Mouse (Mus musculus): ENCODE data around the gene Hoxc4. TPM values are rescaled to one million over a fixed set of nuclear protein-coding genes. Genes with fewer than 3 reads are reported as not detected.

The Hoxc4 gene
- total RNA-seq, 2 experiments from 2014 or later = 5.3 to 6.3 TPM

DNA sequence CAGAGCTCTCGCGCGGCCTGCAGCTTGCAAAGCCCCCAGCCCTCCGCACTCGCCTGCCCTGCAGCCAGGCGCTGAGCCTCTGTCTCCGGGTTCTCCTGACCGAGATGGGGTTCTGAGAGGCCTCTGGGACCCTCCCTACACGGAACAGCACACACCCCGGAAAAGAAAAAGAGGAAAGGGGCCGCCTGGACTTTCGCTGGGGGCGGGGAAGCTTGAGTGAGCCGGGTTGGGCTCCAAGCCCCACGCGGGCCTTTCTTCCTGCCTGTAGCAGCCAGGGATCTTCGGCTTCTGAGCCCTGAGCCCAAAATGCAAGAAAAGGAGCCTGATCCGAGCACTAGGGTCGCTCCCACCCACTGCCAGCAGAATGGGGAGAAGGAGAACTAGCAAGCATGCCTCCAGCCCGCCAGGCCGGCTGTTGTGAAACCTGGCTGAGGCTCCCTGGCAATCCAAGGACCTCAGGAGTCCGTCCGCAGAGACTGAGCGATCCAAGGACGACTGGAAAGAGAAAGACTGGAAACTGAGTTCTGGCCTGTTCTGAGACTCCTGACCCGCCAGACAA is 6.7 kb upstream of the Hoxc4 start:
- DNase-seq = peak; percentile 35

DNA sequence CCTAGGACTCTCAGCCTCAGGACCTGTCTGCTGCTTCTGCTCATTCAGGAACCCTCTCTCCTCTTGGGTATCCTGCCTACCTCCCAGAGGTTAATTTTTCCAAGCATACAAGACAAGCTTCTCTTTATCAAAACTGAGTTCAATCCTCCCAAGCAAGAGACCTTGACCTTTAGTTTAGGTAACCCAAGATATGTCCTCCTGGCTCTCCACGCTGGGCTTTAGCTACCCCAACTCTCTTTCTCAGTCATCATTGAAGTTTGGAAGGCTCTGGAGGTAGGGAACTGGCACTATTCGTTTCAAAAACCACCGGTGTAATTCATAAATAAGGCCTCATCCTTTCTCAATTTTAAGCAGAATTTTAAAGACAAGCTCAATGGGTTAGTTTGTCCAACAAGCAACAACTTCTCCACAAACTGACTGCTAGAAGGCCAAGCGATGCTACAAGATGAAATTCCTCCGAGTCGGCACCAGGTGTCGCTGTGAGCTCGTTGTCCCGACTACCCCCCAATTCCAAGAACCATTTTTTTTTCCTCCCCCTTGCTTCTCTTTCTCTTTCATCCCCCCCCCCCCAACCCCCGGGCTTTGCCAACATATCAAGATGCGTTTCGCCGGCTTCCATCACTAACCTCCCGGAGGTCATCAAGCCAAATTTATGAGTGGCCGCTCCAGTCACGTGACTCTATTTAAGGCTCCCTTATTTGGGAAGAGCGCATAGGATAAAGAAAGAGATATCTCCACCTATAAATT is 5.3 kb upstream of the Hoxc4 start:
- peak; percentile 65 for DNase-seq

DNA sequence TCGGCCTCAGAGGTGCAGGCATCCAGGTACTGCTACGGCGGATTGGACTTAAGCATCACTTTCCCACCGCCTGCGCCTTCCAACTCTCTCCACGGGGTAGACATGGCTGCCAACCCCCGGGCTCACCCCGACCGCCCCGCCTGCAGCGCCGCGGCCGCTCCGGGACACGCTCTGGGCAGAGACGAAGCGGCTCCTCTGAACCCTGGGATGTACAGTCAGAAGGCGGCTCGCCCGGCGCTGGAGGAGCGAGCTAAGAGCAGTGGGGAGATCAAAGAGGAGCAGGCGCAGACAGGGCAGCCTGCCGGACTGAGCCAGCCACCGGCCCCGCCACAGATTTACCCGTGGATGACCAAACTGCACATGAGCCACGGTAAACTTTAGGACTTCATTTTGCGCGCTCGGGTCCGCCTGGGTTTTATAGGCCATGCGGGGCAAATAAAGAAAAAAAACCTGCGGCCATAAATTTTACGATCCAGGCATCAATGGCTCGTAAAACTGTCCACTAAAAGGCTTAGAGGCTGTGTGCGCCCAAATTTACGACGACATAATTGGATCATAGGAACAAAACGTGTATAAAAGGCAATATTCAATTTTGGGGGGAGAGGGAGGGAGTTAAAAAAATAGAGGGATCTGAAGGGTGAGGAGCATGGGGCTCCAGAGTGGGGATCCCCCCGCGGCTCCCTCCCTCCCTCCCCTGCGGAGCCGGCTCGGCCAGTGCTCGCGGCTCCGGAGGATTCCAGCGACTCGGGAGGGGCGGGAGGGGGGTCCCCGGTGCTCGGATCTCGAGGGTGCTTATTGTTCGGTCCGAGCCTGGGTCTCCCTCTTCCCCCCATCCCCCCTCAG is 4.3 kb upstream of the Hoxc4 start:
- DNase-seq = peak; percentile 65

DNA sequence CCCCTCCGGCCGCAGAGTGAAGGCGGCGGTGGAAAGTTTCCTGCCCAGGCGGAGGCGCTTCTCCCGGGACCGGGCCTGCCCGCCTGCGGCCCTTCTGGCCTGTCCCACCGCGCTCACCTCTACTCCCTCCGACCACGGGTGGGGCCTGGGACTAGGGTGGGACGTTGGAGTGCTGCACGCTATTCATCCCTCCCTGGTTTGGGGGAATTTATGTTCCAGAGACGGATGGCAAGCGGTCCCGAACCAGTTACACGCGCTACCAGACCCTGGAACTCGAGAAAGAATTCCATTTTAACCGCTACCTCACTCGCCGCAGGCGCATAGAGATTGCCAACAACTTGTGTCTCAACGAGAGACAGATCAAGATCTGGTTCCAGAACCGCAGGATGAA is 3.7 kb upstream of the Hoxc4 start:
- DNase-seq = no peak

DNA sequence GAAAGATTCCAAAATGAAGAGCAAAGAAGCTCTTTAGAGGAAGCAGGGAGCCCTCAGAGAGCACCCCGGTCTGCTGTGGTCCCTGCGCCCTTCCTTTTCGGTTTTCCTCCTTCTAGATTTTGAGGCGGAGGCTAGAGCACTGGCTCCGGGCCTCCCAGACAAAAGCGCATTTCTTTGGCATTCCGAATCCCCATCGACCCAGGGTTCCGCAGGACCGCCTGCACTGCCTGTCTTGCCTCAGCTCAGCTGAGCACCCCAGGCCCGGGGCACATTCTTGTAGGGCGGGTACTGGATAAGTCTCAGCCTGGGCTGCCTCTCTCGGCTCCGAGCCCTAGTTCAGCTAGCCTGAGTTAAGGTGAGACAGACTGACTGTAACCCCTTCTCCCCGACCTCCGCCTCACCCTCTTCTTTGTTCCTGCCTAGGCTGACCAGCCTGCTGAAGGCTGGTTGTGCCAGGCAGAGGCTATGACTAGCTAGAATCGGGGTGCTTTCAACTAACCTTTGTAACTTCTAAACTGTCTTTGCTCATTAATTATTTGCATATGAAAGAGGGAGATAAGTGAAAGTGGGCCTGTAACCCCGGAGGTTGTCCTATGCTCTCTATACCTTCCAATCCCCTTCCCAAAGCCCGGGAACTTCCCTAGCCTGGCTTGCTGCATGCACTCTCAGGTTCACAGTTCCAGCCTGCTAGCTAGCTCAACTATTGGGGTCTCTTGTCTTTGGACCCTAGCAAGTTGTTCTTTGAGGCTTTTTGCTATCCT is 3.1 kb upstream of the Hoxc4 start:
- DNase-seq = no peak

DNA sequence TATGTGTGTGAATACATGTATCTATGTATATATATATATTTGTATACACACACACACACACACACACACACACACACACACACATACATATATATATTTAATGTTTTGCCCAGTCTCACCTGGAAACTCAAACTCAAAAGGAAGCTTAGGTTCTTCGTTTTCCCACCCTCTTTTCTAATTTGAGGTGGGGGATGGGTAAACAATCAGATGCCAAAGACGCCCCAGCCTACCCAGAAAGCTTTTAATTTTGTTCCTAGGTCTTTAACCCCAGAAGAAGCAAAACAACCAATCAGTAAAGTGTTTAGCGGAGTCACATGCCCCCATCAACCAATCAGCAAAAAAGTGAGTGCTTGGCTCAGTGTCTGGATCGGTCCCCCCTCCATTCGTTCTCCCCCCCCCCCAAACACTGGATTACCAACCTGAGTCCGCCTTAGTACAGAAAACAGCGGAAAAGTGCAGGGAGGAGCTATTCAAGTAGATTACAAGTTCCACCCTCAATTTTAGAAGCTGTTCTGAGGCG is 2.2 kb downstream of the Hoxc4 start:
- no peak for DNase-seq

DNA sequence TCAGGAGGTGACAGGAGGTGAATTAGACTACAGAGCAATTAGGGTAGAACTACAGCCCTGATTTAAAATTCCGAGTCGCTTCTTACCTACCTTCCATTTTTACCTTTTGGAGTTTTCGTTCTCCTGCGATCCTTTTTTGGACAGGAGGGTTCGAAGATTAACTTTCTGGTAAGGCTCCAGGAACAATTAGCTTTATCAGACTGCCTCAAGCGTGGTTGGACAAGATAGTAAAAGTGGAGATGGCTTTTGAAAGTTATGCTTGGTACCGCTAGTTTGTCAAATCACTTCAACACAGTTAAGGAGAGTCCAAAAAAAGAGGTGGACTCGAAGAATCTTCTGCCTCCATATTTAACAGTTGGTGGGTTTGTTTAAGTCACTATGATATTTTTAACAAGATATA is 2.8 kb downstream of the Hoxc4 start:
- DNase-seq = no peak

DNA sequence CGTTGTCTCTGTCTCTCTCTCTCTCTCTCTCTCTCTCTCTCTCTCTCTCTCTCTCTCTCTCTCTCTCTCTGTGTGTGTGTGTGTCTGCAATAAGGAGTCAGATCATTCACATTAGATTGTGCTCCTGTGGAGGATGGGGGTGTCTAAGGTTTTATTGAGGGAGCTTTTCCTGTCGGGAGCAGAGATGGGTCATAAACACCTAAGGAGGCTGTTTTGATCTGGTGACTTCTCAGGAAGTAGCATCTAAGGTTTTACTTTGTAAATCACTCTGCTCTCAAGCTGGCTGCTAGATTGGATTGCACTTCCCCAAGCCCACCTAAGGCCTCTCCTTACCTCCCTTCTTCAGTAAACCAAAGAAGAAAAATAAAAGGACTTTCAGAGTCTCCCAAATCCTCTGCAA is 5.4 kb downstream of the Hoxc4 start:
- DNase-seq = no peak

DNA sequence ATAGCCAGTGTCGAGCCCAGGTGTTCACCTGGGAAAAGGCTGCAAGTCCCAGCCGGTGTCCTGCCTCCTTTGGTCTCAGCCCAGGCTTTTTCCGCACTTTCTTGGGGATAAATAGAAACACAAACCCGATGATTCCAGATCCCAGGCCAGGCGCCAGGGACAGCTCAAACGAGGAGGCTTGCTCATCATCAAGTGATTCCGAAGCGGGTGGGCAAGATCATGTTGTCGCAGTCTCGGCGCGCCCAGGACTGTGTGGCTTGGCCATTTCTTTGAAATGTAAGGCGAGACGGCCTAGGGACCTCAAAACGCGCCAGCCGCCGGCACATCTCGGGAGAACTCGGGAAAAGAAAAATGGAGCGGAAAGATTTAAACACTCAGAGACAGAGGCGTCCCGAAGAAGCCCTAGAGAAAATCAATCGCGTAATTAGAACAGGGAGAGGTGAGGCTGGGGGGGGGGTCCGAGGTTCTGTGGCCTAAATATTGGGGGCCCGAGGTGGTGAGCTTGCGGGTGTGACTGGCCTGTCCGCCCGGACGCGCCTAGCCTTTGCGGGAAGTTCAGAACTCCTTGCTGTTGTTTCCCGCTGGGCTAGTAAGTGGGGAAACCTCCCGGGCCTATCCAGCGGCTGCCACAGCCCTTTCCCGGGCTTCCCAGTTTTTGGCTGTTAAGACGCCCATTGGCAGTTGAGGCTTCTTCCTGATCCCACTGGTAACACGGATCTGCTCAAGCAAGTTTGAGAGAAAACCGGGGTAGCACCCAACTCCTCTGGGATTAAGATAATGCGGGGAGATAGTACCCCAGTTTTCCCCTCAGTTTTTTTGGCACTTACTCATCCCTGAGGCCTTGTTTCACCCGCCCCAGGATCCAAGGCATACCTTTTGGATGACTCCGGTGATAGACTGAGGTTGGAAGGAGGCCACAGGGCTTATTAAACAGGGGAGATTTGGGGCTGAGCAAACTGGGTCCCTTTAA is 8.8 kb downstream of the Hoxc4 start:
- DNase-seq = peak; percentile 56

DNA sequence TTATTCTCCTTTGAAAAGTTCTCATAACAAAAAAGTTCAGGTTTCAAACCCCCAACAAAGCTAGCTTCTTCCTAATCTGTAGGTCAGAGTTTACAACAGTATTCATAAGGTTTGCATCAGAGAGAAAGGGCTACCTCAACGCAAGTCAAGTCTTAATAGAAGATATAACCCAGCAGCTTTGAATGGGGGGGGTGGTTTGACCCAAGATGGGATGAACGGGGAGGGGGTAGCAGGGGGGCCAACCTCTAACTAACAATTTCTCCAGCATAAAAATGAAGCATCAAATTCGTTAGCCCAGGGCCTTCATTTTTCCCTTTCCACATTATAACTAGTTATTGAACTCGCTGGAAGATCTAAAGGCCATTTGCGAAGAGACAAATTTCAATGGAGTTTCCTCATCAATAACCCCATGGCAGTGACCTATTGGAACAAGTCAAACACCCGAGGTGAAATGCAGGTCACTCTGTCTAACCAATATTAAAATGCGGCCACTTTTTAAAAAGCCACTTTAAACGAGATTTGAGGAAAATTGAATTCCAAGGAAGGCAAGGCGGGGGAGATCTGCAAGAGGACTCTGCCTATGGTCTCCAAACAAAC is 10.3 kb downstream of the Hoxc4 start:
- no peak for DNase-seq

DNA sequence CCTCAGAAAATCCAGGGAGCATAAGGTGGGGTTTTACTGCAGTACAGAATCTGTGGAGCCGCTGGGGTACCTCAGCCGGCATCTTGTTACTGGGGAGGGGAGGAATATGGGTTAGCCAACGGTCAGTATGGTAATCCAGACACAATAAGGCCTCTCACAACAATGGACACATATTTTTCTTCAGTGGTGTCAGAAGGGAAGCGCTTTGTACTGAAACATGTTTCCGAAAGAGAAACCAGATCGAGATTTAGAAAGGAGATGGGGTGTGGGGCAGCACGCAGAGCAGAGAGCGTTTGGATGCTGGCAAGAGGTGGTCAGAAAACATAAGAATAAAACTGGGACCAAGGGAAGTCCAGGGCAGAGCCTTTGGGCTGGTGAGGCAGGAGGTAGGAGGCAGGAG is 11.4 kb downstream of the Hoxc4 start:
- no peak for DNase-seq

DNA sequence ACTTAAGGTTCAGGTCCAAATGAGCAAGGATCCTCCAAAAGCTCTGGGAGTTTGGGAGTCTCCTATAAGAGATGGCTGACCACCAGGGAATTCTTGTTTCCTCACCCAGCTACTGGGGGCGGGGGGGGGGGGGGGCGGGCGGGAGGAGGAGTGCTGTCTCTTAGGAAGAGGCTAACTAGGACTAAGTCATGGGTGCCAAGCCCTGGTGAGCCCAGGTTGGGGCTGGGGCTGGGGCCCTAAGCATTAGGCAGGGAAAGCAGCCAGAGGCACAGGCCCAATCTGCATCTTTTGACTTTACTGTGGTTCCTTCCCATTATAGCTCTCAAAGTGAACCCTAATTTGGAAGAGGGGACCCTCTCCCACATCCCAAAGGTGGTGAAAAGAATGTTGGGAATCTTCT is 13.4 kb downstream of the Hoxc4 start:
- DNase-seq = no peak

DNA sequence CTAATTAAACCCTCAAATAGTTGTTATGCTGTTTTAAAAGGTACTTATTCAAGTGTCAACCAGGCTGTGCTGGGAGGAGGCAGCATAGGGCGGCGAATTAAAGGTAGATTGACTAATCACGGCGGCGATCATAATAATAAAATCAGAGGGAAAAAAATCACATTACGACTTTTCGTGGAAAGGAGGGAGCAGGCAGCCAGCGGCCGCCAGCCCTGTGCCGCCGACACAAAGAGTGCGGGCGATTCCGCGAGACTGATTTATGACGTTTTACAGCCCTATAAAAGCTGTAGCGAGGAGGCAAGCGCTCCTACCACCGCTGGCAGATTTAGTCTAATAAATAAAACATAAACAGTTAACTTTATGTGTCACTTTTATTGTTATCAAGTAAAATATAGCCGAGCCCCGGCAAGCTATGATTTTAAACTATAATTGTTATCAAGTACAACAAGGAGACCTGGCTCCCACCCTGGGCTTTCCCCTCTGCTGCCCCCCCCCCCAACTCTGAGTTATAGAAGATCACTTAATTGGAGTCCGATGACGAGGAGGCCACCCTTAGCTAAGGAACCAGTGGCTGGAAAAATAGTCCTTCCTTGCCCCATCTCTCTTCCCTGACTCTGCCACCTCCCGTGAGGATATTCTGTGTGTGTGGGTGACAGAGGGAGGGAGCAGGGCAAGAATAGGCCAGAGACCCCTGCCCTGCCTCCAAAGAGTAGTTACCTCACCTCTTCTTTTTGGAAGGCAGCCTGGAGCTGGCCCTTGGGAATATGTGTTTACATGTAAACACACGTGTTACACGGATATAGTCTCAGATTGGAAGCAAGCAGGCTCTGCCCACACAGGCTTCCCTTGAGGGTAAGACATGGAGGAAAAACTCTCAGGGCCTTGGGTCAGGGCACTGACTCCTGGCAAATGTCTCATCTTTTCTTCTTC is 14.2 kb downstream of the Hoxc4 start:
- no peak for DNase-seq

DNA sequence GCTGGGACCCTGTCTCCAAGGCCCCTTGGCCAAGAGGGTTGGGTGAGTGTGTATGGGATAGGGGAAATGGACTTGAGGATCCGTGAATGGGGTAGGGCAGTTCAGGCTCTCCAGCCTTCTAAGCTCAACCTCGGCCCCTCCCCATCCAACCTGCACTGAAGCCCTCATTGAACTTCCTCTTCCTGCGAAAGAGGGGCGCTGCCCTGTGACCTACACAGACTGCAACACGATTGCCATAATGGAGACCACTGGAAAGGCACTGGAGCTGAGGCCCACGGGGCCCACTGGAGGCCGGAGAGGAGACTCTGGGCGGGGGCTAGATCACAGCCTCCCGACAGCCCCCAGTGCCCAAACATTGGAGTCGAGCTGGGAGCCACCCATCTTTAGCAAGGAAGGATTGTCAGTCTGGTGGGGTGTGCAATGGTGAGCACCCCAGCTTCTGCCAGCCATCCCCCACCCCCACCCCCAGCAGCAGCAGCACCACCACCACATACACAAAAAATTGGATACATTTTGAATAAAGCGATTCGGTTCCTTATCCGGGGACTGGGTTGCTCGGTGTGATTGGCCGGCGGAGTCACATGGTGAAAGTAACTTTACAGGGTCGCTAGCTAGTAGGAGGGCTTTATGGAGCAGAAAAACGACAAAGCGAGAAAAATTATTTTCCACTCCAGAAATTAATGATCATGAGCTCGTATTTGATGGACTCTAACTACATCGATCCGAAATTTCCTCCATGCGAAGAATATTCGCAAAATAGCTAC is 15.5 kb downstream of the Hoxc4 start:
- no peak for DNase-seq

DNA sequence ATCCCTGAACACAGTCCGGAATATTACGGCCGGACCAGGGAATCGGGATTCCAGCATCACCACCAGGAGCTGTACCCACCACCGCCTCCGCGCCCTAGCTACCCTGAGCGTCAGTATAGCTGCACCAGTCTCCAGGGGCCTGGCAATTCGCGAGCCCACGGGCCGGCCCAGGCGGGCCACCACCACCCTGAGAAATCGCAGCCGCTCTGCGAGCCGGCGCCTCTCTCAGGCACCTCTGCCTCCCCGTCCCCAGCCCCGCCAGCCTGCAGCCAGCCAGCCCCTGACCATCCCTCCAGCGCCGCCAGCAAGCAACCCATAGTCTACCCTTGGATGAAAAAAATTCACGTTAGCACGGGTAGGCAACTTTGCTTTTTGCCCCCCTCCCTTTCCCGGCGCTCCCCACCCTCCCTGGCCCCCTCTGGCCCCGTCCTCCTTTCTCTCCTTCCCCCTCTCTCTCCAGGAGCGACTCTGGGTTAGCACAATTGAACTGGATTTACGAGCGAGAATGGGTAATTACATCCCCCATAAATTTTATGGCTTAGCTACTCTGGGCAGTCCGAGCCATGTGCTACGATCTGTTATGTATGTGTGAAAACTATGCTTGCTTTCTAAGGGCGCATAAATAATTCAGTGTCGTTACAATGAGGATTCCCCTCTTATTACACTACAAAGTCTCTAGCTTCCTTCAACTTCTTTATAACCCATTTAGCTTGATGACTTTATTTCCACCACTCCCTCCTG is 16.2 kb downstream of the Hoxc4 start:
- no peak for DNase-seq

DNA sequence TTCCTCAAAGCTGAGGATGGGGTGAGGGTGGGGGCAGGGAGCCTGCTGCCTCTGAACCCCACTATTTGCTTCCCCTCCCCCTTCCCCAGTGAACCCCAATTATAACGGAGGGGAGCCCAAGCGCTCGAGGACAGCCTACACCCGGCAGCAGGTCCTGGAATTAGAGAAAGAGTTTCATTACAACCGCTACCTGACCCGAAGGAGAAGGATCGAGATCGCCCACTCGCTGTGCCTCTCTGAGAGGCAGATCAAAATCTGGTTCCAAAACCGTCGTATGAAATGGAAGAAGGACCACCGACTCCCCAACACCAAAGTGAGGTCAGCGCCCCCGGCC is 16.8 kb downstream of the Hoxc4 start:
- no peak for DNase-seq

DNA sequence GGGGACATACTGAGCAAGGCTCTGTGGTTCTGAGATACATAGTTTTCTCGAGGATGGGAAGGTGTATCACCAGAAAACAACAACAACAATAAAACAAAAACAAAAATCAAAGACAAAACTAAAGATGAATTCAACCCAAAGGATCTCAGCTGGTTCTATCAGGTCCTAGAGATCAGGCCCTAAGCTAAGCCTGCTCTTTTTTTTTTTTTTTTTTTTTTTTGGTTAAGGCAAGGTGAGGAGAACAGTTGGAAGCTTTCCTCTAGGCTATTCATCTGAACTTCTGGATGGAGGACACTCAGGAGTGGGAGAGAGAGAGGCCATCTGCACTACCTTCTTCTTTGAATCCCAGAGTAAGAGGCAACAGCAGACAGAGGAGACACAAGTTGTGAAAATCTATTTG is 18.8 kb downstream of the Hoxc4 start:
- DNase-seq = no peak
